Mouse (Mus musculus): ENCODE data around the gene Alox5.

Gene Alox5

GRCm38 (mm10) chr6:116460544-116461283 is at the start of gene Alox5:
TSS of gene Alox5 (minus strand) at chr6:116461178.
- DNase-seq, result peak; percentile 11 to 36

GRCm38 (mm10) chr6:116506302-116507003 is 45.5 kb upstream of the Alox5 start, which contains the start of gene Olfr212:
TSS of gene Olfr212 (plus strand) at chr6:116506516.
- peak in 1 of 2 experiments; percentile 11 for DNase-seq

GRCm38 (mm10) chr6:116495960-116496359 is 35.0 kb upstream of the Alox5 start:
- DNase-seq, result no peak

GRCm38 (mm10) chr6:116493742-116494141 is 32.8 kb upstream of the Alox5 start:
- DNase-seq, result no peak

GRCm38 (mm10) chr6:116488791-116489190 is 27.8 kb upstream of the Alox5 start, which contains the start of gene Olfr211:
TSS of gene Olfr211 (plus strand) at chr6:116489091.
- peak in 1 of 2 experiments; percentile 23 for DNase-seq

- DNase-seq, result no peak
Measured at GRCm38 (mm10) chr6:116486833-116487232, 25.9 kb upstream of the Alox5 start.

- DNase-seq, result no peak
Measured at GRCm38 (mm10) chr6:116485081-116485480, 24.1 kb upstream of the Alox5 start.

- no peak for DNase-seq
Measured at GRCm38 (mm10) chr6:116468081-116468480, 7.1 kb upstream of the Alox5 start.

- DNase-seq, result no peak
Measured at GRCm38 (mm10) chr6:116459232-116459631, 1.7 kb downstream of the Alox5 start.

GRCm38 (mm10) chr6:116458728-116459127 is 2.2 kb downstream of the Alox5 start:
- DNase-seq, result no peak

GRCm38 (mm10) chr6:116456482-116456881 is 4.5 kb downstream of the Alox5 start:
- no peak for DNase-seq

GRCm38 (mm10) chr6:116455781-116456180 is 5.2 kb downstream of the Alox5 start:
- DNase-seq, result no peak

- no peak for DNase-seq
Measured at GRCm38 (mm10) chr6:116440849-116441248, 20.1 kb downstream of the Alox5 start.

GRCm38 (mm10) chr6:116440447-116440846 is 20.5 kb downstream of the Alox5 start:
- DNase-seq, result no peak

GRCm38 (mm10) chr6:116439531-116439930 is 21.4 kb downstream of the Alox5 start:
- DNase-seq, result no peak

GRCm38 (mm10) chr6:116438864-116439263 is 22.1 kb downstream of the Alox5 start:
- no peak for DNase-seq

- DNase-seq, result no peak
Measured at GRCm38 (mm10) chr6:116428282-116428681, 32.7 kb downstream of the Alox5 start.

- DNase-seq, result no peak
Measured at GRCm38 (mm10) chr6:116427552-116427951, 33.4 kb downstream of the Alox5 start.

- peak; percentile 51 to 75 for DNase-seq
Measured at GRCm38 (mm10) chr6:116423664-116424063, 37.3 kb downstream of the Alox5 start.

- no peak for DNase-seq
Measured at GRCm38 (mm10) chr6:116422991-116423390, 38.0 kb downstream of the Alox5 start.

- no peak for DNase-seq
Measured at GRCm38 (mm10) chr6:116420271-116420670, 40.7 kb downstream of the Alox5 start.

- DNase-seq, result no peak
Measured at GRCm38 (mm10) chr6:116419699-116420098, 41.3 kb downstream of the Alox5 start.

GRCm38 (mm10) chr6:116418487-116418886 is 42.5 kb downstream of the Alox5 start:
- DNase-seq, result no peak

All from cerebellum, postnatal 25 days (tissue).